Comparison of ENCODE assay signal across 16 mouse cellular contexts in the genomic region with DNA sequence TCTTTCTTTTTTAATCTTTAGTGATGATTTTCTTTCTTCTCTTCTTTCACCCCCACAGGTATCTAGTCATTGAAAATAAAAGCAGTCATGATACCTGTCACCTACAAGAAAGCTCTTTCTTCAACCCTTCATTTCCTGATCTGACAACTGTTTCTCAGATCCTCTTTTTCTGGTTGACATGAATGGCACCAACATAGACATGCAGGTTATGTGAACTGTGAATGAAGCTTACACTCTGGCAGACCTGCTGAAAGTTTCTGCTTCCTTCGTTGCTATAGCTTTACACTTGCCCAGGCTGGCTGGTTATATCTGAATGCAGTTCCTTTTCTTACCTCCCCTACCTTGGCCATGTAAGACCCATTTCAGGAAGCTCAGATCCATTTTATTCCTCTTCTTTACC.
"Had no signal": no experiment of that assay in that cellular context is flagged by ENCODE, and none has a peak within 500 bp of the region (broad histone marks: within the 10 kb centered on the region; RNA-seq: fewer than 3 reads in every experiment).

No protein-coding gene starts in this region.

- H3K27me3 ChIP-seq: neural tube, embryonic 13.5 days; neural tube, embryonic 15.5 days had no signal

- H3K4me2 ChIP-seq: lung, embryonic 14.5 days; midbrain, embryonic 12.5 days; neural tube, embryonic 13.5 days; neural tube, embryonic 15.5 days had no signal

- H3K4me3 ChIP-seq: midbrain, embryonic 10.5 days; midbrain, embryonic 12.5 days; myocyte; neural tube, embryonic 13.5 days; neural tube, embryonic 15.5 days had no signal

- H3K9ac ChIP-seq: liver, embryonic 14.5 days; lung, embryonic 14.5 days; midbrain, embryonic 12.5 days; neural tube, embryonic 13.5 days; neural tube, embryonic 15.5 days had no signal

- H3K9me3 ChIP-seq: midbrain, embryonic 10.5 days; midbrain, embryonic 12.5 days; neural tube, embryonic 13.5 days; neural tube, embryonic 15.5 days had no signal

- DNase-seq: lung, adult 18-20 months; lung, embryonic 14.5 days; lung, postnatal 10 days; lung, postnatal 4 days; midbrain, embryonic 14.5 days; right cerebral cortex, postnatal 14 days; thymus, adult 18-20 months; thymus, postnatal 14 days; thymus, postnatal 36 days had no signal

- ATAC-seq: midbrain, embryonic 16.5 days had no signal

- H3K4me1 ChIP-seq: midbrain, embryonic 10.5 days; midbrain, embryonic 12.5 days; neural tube, embryonic 13.5 days; neural tube, embryonic 15.5 days had no signal

- H3K27ac ChIP-seq: liver, embryonic 14.5 days; midbrain, embryonic 10.5 days; midbrain, embryonic 12.5 days; neural tube, embryonic 13.5 days; neural tube, embryonic 15.5 days had no signal

- H3K36me3 ChIP-seq: midbrain, embryonic 10.5 days; midbrain, embryonic 12.5 days; neural tube, embryonic 13.5 days; neural tube, embryonic 15.5 days had no signal
